Mouse (Mus musculus): ENCODE results near the gene Ifngr2. TPM values are rescaled to one million over a fixed set of nuclear protein-coding genes. Genes with fewer than 3 reads are reported as not detected.
"Not testable (repeated sequence)": the region's sequence is repeated elsewhere in the genome, so short reads cannot be mapped to it uniquely, and the experiment has no call there.

Ifngr2 gene
- total RNA-seq (2021): 10 to 100 TPM; 31.3 to 41.2 TPM
- long read RNA-seq, experiment 1, transcript Ifngr2-201 (7 exons, 3,708 nt): major isoform, 88 of 97 reads
- long read RNA-seq, experiment 1, partial matches to known transcripts: 2 of 97 reads
- long read RNA-seq, experiment 1, other reads (novel, unspliced or antisense): 7 of 97 reads
- long read RNA-seq, experiment 2, transcript Ifngr2-201 (7 exons, 3,708 nt): major isoform, 89 of 101 reads
- long read RNA-seq, experiment 2, partial matches to known transcripts: 4 of 101 reads
- long read RNA-seq, experiment 2, other reads (novel, unspliced or antisense): 8 of 101 reads

DNA sequence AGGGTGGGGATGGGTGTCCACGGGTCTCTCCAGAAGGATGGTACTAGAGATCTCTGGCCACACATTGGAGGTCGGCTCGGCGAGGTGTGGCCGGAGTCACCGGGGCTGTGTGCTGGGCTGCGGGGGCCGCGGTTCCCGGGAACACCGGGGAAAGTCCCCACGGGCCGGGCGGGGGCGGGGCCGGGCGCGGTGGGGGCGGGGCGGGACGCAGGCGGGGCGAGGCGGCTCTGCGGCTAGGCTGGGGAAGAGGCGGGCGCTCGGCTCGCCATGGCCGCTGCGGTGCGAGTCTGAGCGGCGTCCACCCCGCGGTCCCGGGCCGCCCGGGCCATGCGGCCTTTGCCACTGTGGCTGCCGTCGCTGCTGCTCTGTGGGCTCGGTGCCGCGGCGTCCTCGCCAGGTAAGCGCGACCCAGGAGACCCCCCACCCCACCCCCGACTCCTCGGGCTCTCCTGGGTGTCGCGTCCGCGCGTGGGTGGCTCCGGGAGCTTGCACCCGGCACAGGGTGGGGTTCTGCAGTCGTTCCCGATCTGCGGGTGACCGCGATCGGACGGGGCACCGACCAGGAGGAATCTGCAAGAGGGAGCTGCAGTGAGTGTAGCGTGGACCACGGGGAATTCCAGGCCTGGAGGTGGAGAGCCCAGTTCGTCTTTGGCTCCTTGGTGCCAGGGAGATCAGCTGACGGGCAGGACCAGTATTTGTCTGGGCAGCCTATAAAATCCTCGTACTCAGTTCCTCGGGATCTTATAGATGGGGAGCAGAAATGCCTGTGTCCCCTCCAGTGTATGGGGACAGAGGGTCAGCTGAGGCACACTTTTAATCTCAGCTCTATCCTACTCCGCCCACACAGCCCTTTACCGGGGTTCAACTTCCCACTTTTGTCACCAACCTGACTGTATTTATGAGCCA, at the start of gene Ifngr2:
Gene Ifngr2, plus strand, starts transcription at position 237 of the 906 bp plus-strand sequence.
- DNase-seq (ENCODE audit: low spot score in 2 of 2): peak in 1 of 2 experiments; percentile 47

DNA sequence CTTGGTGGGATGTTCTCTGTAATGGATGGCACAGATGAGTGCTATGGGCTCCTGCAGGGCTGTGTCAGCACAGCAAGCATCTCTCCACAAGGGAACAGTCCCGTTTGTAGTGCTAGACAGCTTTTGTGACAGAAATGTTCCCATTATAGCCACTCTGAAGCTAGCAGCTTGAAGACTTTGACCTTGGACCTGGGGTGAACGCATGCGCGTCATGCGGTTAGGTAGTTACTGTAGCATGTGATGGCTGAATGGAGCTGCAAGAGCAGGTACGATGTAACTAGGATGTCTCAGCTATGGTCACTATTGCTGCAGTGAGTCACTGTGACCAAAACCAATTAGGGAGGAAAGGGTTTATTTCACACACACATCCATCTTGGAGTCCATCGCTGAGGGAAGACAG, 48.8 kb upstream of the Ifngr2 start:
- no peak for DNase-seq (ENCODE audit: low spot score in 2 of 2)

DNA sequence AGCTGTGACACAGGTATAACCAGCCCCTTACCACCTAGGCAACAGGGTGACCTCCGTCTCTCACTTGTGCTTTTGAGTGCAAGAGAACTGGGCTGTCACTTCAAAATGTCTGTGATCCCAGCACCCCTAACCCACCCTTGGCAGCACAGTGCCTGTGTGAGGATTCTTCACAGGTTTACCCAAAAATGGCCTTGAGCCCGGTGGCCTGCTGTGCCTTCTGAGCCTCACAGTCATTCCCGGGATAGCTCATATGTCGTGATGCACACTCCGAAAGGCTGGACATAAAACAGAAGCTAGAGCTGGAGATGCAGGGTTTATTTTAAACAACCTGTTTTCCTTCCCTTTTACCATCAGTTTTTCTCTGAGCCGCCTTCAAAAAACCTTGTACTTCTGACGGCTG, 42.2 kb upstream of the Ifngr2 start:
- DNase-seq (ENCODE audit: low spot score in 2 of 2): no peak

DNA sequence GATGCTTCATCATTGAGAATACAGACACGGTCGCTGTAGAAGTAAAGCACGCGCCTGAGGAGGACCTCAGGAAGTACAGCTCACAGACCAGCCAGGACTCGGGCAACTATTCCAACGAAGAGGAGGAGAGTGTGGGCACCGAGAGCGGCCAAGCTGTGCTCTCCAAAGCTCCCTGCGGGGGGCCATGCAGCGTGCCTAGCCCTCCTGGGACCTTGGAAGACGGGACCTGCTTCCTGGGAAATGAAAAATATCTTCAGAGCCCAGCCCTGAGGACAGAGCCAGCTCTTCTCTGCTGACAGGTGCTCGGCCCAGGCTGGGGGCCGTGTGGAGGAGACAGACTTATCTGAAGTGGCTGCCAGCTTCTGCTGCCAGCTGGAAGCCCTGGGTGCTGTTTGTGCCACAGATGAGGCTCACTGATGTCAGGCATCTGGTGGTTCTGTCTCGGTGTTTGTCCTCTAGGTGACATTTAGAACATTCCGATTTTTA, 41.7 kb upstream of the Ifngr2 start:
- DNase-seq (ENCODE audit: low spot score in 2 of 2): no peak

DNA sequence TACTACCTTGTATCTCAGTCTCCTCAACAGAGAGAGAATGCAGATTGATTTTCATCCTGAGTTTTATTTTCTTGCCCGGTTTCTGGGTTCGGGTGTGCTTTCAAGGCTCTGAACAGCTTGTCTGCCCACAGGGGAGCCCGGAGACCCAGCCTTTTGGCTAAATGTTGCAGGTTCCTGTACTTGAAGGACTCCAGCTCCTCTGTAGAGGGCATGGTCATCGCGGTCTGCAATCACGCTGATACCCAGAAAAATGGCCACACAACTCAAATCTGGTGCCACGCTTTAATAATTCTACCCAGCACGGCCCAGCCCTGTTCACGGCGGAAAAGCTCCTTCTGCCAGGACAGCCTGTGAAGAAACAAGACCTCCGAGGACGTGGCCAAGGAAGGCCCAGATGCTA, 40.5 kb upstream of the Ifngr2 start:
- DNase-seq (ENCODE audit: low spot score in 2 of 2): no peak

DNA sequence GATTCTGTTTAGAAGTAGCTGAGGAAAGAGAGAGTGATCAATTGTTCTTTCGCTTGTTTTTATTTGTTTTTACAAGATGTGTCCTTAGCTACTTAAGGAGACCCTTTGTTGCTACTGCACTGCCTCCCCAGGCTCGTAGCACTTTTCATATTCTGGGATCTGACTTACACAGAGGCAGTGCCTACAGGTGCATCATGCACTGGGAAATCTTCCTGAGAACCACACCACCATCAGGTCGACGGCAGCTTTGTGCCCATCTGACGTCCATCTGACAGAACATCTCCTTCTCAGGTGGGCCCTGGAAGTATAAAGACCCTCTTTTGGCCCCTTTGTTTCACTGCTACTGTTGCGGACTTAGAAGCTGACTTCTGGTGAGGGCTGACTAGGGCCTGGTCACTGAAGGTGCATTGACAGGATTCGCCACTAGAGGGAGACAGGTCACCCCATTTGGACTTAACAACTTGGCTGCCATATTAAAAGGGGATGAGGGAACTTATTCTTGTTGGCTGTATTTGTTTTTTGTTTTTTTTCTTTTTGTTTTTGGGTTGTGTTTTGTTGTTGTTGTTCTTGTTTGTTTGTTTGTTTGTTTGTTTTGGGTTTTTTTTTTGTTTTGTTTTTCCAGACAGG, 34.6 kb upstream of the Ifngr2 start:
- peak; percentile 80 to 91 for DNase-seq (ENCODE audit: low spot score in 2 of 2)

DNA sequence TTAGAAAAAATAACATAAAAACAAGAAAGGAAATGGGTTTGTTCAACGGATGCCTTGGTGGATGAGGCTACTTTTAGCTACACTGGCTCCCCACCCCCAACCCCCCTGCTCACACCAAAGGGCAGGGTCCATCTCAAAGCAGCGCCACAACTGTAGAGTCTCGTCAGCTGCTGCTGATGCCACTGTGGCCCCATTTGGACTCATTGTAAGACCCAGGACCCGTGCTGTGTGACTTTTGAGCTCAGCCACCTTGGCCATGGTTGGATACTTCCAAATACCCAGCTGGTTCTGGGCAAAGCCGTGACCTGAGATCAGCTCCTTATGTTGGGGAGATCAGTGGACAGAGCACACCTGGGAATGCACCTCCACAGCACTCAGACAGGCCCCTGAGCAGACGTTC, 33.8 kb upstream of the Ifngr2 start:
- no peak for DNase-seq (ENCODE audit: low spot score in 2 of 2)

DNA sequence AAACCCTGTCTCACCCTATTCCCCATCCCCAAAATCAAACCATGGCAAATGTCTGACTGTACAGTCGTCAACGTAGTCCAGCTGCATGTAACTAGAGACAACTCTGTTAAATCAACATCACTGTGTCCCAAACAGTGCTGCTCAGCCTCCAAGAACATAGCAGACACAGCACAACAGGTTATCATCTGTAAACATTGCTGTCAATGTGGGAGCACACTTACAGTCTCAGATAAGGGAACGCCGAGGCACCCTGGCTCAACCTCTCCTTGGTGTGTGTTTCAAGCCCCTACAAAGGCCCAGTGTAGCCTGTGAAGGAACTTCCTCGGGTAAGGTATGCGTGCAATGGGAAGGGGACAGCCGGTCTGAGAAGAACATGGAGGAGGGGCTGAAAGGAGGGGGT, 29.9 kb upstream of the Ifngr2 start:
- no peak for DNase-seq (ENCODE audit: low spot score in 2 of 2)

DNA sequence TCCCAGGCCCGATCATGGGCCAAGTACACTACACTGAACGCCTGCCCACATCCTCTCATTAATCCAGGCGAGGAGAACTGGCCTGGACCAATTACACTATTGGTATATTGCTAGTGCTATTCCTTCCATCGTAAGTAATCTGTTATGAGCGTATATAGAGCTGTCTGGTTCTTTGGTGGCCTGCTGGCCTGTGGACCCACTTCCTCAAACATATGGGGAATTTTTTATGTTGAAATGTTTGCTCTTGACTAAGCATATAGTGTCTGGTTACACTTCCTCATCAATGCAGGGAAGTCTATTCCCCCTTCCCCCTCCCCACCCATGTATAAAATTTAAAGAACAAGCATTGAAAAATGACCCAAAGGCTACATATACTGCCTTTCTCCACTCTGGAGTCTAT, 24.8 kb upstream of the Ifngr2 start:
- no peak for DNase-seq (ENCODE audit: low spot score in 2 of 2)

DNA sequence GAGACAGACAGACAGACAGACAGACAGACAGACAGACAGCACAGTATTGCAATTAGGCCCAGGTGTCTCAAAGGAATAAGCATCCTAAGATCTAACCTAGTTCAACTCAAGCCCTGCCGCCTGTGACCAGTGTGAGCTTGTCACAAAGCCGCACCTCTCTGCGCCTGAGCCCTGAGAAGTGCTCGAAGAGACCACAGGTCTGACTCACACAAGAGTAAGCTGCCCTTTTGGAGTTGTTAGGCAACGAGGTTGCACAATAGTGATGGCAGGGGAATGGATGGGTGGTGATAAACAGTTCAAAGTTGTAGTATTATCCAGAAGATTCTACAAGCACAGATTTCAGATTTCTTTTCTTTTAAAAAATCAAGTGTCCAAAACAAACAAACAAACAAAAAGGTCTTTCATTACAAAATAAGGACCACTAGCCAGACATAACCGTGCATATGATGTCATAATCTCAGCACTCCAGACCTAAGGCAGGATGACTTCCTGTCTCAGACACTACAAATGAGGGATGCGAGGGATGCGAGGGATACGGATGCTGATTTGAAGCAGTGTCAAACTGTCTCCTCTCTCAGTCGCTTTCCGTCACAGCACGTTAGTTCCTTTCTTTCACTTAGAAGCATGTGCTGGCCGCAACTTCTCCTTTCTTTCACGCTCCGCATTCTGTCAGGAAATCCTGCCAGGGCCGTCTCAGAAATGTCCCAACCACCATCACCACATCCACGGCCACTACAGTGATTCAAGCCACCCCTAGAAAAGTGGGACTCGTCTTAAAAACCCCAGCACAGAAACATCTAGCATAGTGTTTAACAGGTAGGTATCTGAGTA, 24.2 kb upstream of the Ifngr2 start:
- DNase-seq (ENCODE audit: low spot score in 2 of 2): no peak

DNA sequence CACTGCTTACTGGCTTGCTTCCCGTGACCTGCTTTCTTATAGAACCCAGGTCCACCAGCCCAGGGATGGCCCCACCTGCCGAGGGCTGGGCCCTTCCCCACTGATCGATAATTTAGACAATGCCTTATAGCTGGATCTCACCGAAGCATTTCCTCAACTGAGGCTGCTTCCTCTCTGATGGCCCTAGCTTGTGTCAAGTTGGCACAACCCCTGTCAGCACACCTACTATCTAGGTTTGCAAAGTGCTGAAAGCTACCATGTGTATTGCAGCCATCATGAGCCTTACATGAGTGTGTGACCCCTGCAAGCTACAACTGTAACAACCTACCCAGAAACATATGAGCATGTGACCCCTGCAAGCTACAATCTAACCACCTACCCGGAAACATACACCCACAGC, 22.7 kb upstream of the Ifngr2 start:
- DNase-seq (ENCODE audit: low spot score in 2 of 2): no peak

DNA sequence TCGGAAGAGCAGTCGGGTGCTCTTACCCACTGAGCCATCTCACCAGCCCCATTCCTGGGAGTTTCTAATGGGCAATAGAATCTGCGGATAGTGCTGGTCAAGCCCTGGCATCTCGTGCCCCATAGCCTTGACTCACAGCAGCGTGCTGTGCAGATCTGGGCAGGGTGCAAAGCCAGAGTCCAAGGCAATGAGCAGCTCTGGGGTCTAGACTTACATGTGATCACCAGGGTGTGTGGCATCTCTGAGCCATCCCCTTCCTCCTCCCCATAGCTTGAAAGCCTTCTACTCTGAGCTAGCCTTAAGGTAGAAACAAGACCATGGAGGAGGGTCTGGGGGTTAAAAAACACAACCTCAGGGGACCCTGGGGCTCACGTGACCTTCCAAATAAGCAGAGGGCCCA, 20.6 kb upstream of the Ifngr2 start:
- no peak for DNase-seq (ENCODE audit: low spot score in 2 of 2)

DNA sequence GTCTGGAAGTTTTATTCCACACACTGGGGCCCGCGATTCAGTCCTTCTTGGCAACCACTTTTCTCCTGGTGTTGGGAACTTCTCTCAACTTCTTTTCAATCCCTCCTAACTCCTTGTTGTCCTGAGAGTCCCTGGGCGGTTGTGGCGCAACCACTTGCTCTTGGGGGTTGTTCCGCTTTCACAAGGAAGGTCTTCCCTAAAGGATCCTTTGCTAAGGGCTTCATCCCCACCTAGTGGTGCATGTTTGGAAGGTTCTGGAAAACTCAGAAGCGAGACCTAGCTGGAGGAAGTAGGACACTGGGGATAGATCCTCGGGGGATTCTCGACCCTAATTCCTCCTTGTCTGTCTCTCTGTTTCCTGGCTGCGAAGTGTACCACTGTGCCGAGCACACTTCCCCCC, 19.8 kb upstream of the Ifngr2 start:
- no peak for DNase-seq (ENCODE audit: low spot score in 2 of 2)

DNA sequence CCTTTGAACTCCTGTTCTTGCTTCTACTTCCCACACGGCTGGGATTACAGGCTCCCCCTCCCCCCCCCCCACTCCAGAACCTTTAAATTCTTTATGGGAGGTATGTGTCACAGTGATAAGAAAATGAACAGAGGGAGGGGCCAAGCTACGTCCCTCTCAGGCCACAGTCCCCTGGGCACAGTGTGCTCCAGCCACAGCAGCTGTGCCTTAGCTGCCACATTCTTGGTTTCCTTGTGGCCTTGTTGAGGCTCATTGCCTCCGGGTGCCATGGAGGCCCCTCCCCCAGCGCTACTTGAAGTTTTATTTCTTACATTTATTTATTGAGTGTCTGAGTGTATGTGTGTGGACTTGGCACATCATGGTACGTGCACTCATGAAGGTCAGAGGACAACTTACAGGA, 19.4 kb upstream of the Ifngr2 start:
- no peak for DNase-seq (ENCODE audit: low spot score in 2 of 2)

DNA sequence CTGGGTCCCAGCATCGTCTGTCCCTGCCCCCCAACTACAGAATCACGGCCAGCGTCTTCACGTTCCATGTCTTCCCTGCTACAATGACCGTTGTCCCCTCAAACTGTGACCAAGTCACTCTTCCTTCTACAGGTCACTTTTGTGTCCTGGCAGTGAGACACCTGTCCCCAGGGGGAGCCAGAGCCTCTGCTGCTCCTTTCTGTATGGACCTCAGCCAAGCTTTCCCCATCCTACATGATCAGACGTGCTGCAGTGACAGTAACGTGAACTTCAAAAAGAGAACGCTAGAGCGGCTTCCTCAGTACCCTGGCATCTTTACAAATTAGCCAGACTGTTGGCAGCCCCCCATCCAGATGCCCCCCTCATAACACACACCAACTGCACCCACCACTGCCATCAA, 18.3 kb upstream of the Ifngr2 start:
- DNase-seq (ENCODE audit: low spot score in 2 of 2): no peak

DNA sequence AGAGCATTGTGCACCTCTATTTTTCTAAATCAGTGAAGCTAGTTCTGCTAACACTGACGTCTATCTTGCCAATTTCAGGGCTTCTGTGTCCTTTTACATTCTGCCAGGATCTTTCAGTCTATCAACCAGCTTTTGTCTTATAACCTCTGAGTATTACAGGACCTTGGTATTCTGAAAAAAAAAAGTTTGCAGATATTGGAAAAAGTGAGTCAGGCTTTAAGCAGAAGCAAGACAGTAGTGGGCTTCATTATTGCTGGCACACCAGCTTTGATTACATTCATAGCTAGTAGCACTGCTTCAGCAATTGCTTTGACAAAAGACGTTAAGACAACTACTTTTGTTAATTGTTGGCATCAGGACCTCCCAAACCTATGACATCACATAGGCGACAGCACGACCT, 16.0 kb upstream of the Ifngr2 start:
- not testable (repeated sequence) for DNase-seq (ENCODE audit: low spot score in 2 of 2)

DNA sequence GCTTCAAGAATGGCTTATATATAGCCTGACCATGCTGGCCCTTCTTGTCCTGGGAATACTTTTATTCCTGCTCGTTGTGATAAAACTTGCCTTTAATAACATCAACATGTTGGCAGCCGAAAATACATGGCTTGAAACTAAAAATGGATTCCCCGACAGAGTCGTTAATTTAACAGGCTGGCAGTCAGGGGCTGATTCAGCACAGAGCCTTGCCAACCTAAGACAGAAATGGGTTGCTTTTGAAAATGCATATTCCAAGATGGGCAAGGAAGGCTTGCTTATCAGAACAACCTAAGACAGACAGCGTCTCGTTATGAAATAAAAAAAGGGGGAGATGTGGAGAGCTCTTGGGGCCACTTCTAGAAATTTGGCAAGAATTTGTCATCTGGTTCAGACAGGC, 15.0 kb upstream of the Ifngr2 start:
- DNase-seq (ENCODE audit: low spot score in 2 of 2): no peak

DNA sequence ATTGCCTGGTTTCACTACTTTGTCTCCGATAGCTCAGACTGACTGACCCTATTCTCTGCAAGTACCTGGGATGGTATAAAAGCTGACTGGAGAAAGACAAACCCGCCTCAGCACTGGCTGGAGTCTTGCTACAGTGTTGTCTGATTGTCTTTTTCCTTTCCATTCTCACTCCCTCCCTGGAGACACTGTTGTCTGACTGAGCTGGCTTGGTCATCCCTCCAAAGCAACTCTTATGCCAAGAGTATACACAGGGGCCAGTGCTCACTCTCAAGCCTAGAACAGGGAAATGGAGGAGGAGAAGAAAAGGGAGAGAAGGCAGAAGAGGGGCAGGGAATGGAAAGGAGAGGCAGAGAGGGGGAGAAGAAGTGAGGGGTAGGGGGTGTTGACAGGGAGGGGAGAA, 14.4 kb upstream of the Ifngr2 start:
- no peak for DNase-seq (ENCODE audit: low spot score in 2 of 2)

DNA sequence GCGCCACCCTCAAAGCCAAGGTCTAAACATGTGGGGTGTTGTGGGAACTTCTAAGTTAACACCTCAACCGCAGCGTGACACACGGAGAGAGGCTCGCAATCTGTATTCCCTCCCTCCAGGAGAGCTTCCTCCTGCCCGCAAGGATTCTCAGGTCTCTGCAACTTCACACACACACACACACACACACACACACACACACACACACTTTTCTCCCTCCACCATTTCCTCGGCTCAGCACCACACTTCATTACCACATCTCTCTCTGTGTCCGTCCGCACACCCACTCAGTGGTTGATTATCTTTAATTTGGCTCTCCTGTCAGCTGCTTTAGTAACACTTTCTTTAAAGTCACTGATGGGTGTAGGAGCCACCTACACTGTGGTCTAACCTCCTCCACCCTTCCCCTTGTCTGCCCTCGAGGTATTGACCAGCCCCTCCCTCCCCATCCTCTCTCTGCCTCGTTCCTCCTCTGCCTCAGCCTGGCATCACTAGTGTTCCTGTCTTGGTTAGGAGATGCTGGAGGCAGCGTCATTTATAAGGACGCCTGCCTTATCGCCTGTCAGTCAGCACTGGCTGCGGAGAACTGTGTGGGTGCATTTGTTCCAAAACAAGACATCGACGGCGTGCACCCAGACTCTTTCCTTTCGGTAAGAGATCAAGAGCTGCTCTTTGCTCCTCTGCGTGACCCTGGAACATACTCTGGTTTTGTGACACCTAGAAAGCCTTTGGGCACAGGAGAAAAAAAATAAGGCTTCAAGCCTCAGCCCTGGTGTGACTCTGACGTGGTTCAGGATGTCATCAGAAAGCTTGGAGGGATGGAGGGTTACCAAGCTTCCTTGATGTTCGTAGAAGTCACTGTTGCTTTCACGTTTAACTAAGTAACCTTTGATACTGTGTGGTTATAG, 13.5 kb upstream of the Ifngr2 start:
- DNase-seq (ENCODE audit: low spot score in 2 of 2): no peak

DNA sequence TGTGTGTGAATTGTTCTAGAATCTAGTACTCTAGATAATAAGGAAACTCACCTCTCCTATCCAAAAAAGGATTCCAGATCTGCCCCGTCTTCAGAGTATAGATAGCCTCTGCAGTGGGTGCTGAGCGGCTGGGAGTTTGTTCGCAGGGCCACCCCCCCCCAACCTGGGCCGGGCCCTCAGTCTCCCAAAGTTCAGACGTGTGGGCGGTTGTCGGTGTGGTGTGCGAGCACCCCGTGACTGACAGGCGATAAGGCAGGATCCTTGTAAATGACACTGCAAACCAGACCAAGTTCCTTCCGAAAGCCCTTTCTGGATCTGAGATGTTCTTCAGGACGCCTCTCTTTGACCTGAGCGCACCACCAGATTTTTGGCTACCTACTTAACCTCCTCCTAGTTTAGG, 12.4 kb upstream of the Ifngr2 start:
- DNase-seq (ENCODE audit: low spot score in 2 of 2): peak; percentile 67 to 80

All from left cerebral cortex, adult 18-20 months (tissue).